Mouse (Mus musculus): ENCODE measurements around the gene Il23r. TPM values are rescaled to one million over a fixed set of nuclear protein-coding genes. Genes with fewer than 3 reads are reported as not detected.

Gene Il23r
- polyA plus RNA-seq, 1 experiment, result not detected

GRCm38 (mm10) chr6:67481012-67481411 is 10.6 kb downstream of the Il23r start:
- TF ChIP-seq GATA1 (IDR thresholded peaks at IDR 0.05; ENCODE audit: borderline replicate concordance, low read length) (no peak), FLI1 (IDR thresholded peaks at IDR 0.05; ENCODE audit: low read length) (no peak)
- H3K4me3 ChIP-seq (replicated peaks), result no peak overlapping the region
- peaks cover 2% of the 10 kb centered on the region for H3K27me3 ChIP-seq (replicated peaks)

GRCm38 (mm10) chr6:67471242-67471641 is 20.4 kb downstream of the Il23r start:
- no peak for TF ChIP-seq FLI1 (IDR thresholded peaks at IDR 0.05; ENCODE audit: low read length)
- no peak for TF ChIP-seq GATA1 (IDR thresholded peaks at IDR 0.05; ENCODE audit: borderline replicate concordance, low read length)
- Histone ChIP-seq H3K9me3 (no peaks in the 10 kb centered on the region), H3K36me3 (replicated peaks; ENCODE audit: low read length) (no peaks in the 10 kb centered on the region), H3K4me1 (peaks cover 16% of the 10 kb centered on the region), H3K4me3 (replicated peaks) (no peak overlapping the region), H3K27me3 (replicated peaks) (peaks cover 12% of the 10 kb centered on the region)

More at GRCm38 (mm10) chr6:67481012-67481411, 10.6 kb downstream of the Il23r start:
- no peaks in the 10 kb centered on the region for H3K4me1 ChIP-seq
- H3K36me3 ChIP-seq (replicated peaks; ENCODE audit: low read length), result no peaks in the 10 kb centered on the region
- no peaks in the 10 kb centered on the region for H3K9me3 ChIP-seq

GRCm38 (mm10) chr6:67459424-67459823 is 32.2 kb downstream of the Il23r start:
- Histone ChIP-seq H3K4me3 (replicated peaks) (no peak overlapping the region), H3K27me3 (replicated peaks) (no peaks in the 10 kb centered on the region), H3K36me3 (replicated peaks; ENCODE audit: low read length) (no peaks in the 10 kb centered on the region), H3K4me1 (no peaks in the 10 kb centered on the region), H3K9me3 (no peaks in the 10 kb centered on the region)
- no peak for TF ChIP-seq GATA1 (IDR thresholded peaks at IDR 0.05; ENCODE audit: borderline replicate concordance, low read length)
- TF ChIP-seq FLI1 (IDR thresholded peaks at IDR 0.05; ENCODE audit: low read length), result no peak

GRCm38 (mm10) chr6:67451330-67451729 is 40.3 kb downstream of the Il23r start:
- TF ChIP-seq GATA1 (IDR thresholded peaks at IDR 0.05; ENCODE audit: borderline replicate concordance, low read length), result no peak
- no peak for TF ChIP-seq FLI1 (IDR thresholded peaks at IDR 0.05; ENCODE audit: low read length)
- H3K36me3 ChIP-seq (replicated peaks; ENCODE audit: low read length), result no peaks in the 10 kb centered on the region
- H3K27me3 ChIP-seq (replicated peaks), result peaks cover 2% of the 10 kb centered on the region
- H3K4me3 ChIP-seq (replicated peaks), result no peak overlapping the region
- H3K9me3 ChIP-seq, result no peaks in the 10 kb centered on the region
- H3K4me1 ChIP-seq, result no peaks in the 10 kb centered on the region

- Histone ChIP-seq H3K27me3 (replicated peaks) (peaks cover 2% of the 10 kb centered on the region), H3K9me3 (no peaks in the 10 kb centered on the region), H3K36me3 (replicated peaks; ENCODE audit: low read length) (no peaks in the 10 kb centered on the region), H3K4me1 (no peaks in the 10 kb centered on the region), H3K4me3 (replicated peaks) (no peak overlapping the region)
- TF ChIP-seq GATA1 (IDR thresholded peaks at IDR 0.05; ENCODE audit: borderline replicate concordance, low read length) (no peak), FLI1 (IDR thresholded peaks at IDR 0.05; ENCODE audit: low read length) (no peak)
Measured at GRCm38 (mm10) chr6:67445866-67446265, 45.8 kb downstream of the Il23r start.

GRCm38 (mm10) chr6:67443124-67443523 is 48.5 kb downstream of the Il23r start:
- H3K4me3 ChIP-seq (replicated peaks), result no peak overlapping the region
- no peaks in the 10 kb centered on the region for H3K4me1 ChIP-seq
- no peak for TF ChIP-seq GATA1 (IDR thresholded peaks at IDR 0.05; ENCODE audit: borderline replicate concordance, low read length)
- TF ChIP-seq FLI1 (IDR thresholded peaks at IDR 0.05; ENCODE audit: low read length), result no peak
- no peaks in the 10 kb centered on the region for H3K36me3 ChIP-seq (replicated peaks; ENCODE audit: low read length)
- H3K9me3 ChIP-seq, result no peaks in the 10 kb centered on the region
- peaks cover 2% of the 10 kb centered on the region for H3K27me3 ChIP-seq (replicated peaks)

- no peak overlapping the region for H3K4me3 ChIP-seq (replicated peaks)
- no peaks in the 10 kb centered on the region for H3K36me3 ChIP-seq (replicated peaks; ENCODE audit: low read length)
- no peaks in the 10 kb centered on the region for H3K9me3 ChIP-seq
- H3K4me1 ChIP-seq, result peaks cover 13% of the 10 kb centered on the region; the same call in 1 of the 2 replicates
- TF ChIP-seq FLI1 (IDR thresholded peaks at IDR 0.05; ENCODE audit: low read length) (no peak), GATA1 (IDR thresholded peaks at IDR 0.05; ENCODE audit: borderline replicate concordance, low read length) (no peak)
- no peaks in the 10 kb centered on the region for H3K27me3 ChIP-seq (replicated peaks)
Measured at GRCm38 (mm10) chr6:67437814-67438385, 53.8 kb downstream of the Il23r start.

- no peaks in the 10 kb centered on the region for H3K27me3 ChIP-seq (replicated peaks)
- H3K36me3 ChIP-seq (replicated peaks; ENCODE audit: low read length), result no peaks in the 10 kb centered on the region
- H3K9me3 ChIP-seq, result no peaks in the 10 kb centered on the region
- TF ChIP-seq FLI1 (IDR thresholded peaks at IDR 0.05; ENCODE audit: low read length) (no peak), GATA1 (IDR thresholded peaks at IDR 0.05; ENCODE audit: borderline replicate concordance, low read length) (no peak)
- peaks cover 13% of the 10 kb centered on the region; the same call in 1 of the 2 replicates for H3K4me1 ChIP-seq
- no peak overlapping the region for H3K4me3 ChIP-seq (replicated peaks)
Measured at GRCm38 (mm10) chr6:67437028-67437427, 54.6 kb downstream of the Il23r start.

GRCm38 (mm10) chr6:67436295-67436694 is 55.4 kb downstream of the Il23r start:
- Histone ChIP-seq H3K27me3 (replicated peaks) (no peaks in the 10 kb centered on the region), H3K4me1 (peaks cover 17% of the 10 kb centered on the region; the same call in 1 of the 2 replicates), H3K9me3 (no peaks in the 10 kb centered on the region), H3K4me3 (replicated peaks) (no peak overlapping the region), H3K36me3 (replicated peaks; ENCODE audit: low read length) (no peaks in the 10 kb centered on the region)
- no peak for TF ChIP-seq GATA1 (IDR thresholded peaks at IDR 0.05; ENCODE audit: borderline replicate concordance, low read length)
- no peak for TF ChIP-seq FLI1 (IDR thresholded peaks at IDR 0.05; ENCODE audit: low read length)

GRCm38 (mm10) chr6:67435711-67436110 is 55.9 kb downstream of the Il23r start:
- no peaks in the 10 kb centered on the region for H3K36me3 ChIP-seq (replicated peaks; ENCODE audit: low read length)
- TF ChIP-seq FLI1 (IDR thresholded peaks at IDR 0.05; ENCODE audit: low read length) (no peak), GATA1 (IDR thresholded peaks at IDR 0.05; ENCODE audit: borderline replicate concordance, low read length) (no peak)
- H3K27me3 ChIP-seq (replicated peaks), result no peaks in the 10 kb centered on the region
- H3K4me3 ChIP-seq (replicated peaks), result no peak overlapping the region
- no peaks in the 10 kb centered on the region for H3K9me3 ChIP-seq
- H3K4me1 ChIP-seq, result peaks cover 17% of the 10 kb centered on the region; the same call in 1 of the 2 replicates

Data from megakaryocyte, embryonic 14.5 days (primary cell).